Mouse (Mus musculus) kidney, adult 8-10 months (tissue): ENCODE measurements at regions not wholly inside any gene's neighbourhood (a gene's known extent, or its start where the extent isn't known, plus 50 kb on each side); places are given as distances from the start of the nearest gene placed in this dataset.

Source experiments
- DNase-seq, 2 experiments: peaks; one replicate each; pipeline ENCODE4 v3.0.0; 2022

- DNase-seq: no peak
Observed at GRCm38 (mm10) chr2:137231161-137231560, 114.7 kb upstream of the Jag1 start.

GRCm38 (mm10) chr2:137229422-137230069 lies 113.1 kb upstream of the Jag1 start:
- no peak for DNase-seq

GRCm38 (mm10) chr2:137227495-137227894 lies 111.1 kb upstream of the Jag1 start:
- DNase-seq: no peak

GRCm38 (mm10) chr2:137224702-137225552 lies 108.5 kb upstream of the Jag1 start:
- DNase-seq: peak; percentile 4 to 50

GRCm38 (mm10) chr2:137215697-137216096 lies 99.3 kb upstream of the Jag1 start:
- DNase-seq: no peak

- no peak for DNase-seq
Observed at GRCm38 (mm10) chr2:137207846-137208245, 91.4 kb upstream of the Jag1 start.

GRCm38 (mm10) chr2:137204274-137204850 lies 87.9 kb upstream of the Jag1 start:
- DNase-seq: no peak

GRCm38 (mm10) chr2:137200101-137200500 lies 83.7 kb upstream of the Jag1 start:
- DNase-seq: no peak

- DNase-seq: no peak
Observed at GRCm38 (mm10) chr2:137192183-137192582, 75.7 kb upstream of the Jag1 start.

GRCm38 (mm10) chr2:137169176-137169575 lies 52.7 kb upstream of the Jag1 start:
- no peak for DNase-seq

GRCm38 (mm10) chr2:137168626-137169025 lies 52.2 kb upstream of the Jag1 start:
- DNase-seq: no peak
